Mouse (Mus musculus) adrenal gland, adult 2 months (tissue): ENCODE measurements at regions not wholly inside any gene's neighbourhood (a gene's known extent, or its start where the extent isn't known, plus 50 kb on each side); places are given as distances from the start of the nearest gene placed in this dataset.

Experiments
- DNase-seq: peaks from one replicate; pipeline ENCODE4 v3.0.0; 2021

- no peak for DNase-seq
These were observed 322.0 kb upstream of the Jarid2 start for GRCm38 (mm10) chr13:44407307-44407706.

DNA sequence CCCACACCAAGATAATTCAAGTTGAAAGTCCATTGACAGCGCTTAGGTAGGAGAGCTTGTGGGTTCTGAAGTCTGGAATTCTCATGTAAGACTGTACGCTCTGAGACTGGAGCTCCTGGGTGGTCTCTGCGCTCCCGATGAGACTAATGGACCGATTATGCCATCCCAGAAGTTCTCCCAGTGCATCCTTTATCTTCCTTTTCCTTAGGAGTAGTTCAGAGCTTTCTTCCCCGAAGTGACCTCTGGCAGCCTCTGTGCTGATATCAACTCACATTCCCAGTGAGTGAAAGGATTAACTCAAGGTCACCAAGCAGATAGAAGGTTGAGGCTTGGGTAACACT is 320.7 kb upstream of the Jarid2 start:
- no peak for DNase-seq

GRCm38 (mm10) chr13:44408960-44409719 is 320.1 kb upstream of the Jarid2 start:
- peak; percentile 63 for DNase-seq

DNA sequence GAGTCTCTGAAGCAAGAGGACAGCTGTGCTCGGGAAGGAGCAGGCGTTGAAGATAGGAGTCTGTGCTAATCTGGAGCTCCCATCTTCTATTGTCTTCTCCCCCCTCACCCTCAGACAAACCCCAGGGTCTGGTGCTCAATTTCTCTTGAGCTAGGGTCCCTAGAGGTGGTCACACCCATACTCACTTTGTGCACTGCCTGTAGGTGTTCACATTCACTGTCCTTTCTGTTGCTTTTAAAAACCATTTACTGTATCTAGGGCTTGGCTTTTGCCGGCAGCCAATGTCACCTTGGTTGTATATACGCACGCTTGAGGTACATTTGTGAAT is 319.6 kb upstream of the Jarid2 start:
- DNase-seq = no peak

- no peak for DNase-seq
These were observed 317.3 kb upstream of the Jarid2 start for GRCm38 (mm10) chr13:44411781-44412496.

DNA sequence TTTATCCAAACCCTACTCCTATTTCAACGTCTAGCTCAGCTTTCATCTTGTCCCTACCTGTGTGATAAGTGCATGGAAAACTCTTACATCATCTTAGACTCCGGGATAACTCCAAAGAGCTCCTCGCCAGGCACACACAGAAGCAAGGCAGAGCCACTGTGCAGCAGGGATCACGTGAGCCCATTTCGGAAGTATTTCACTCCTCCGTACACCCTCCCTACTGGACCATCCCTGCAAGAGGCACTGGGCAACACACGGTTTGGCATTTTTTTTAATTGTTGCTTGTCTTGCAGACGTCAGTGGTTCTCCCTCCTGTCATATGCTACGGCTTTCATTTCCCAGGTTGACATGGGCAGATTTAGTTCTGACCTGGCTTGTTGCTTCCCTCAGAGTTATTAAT is 316.0 kb upstream of the Jarid2 start:
- no peak for DNase-seq

GRCm38 (mm10) chr13:44415971-44416370 is 313.3 kb upstream of the Jarid2 start:
- peak; percentile 77 for DNase-seq

- no peak for DNase-seq
These were observed 312.3 kb upstream of the Jarid2 start for GRCm38 (mm10) chr13:44416986-44417385.

DNA sequence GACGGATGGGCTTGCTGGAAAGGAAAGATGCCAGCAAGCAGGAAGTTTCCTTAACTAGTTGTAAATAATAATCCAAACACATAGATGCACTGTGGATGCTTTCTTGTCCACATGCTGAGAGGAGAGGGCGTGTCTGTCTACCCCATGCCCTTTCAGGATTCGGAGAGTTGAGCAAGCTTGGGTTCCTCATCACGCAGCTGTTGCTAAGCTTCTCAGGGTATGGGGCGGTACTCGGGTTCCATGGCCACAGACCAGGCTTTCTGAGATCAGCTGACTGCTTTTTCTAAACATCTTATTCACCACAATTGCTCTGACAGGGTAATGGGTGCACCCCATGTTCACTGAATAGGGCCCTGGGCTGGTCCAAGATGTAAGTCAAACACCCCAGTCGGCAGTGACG is 310.2 kb upstream of the Jarid2 start:
- no peak for DNase-seq

- peak; percentile 62 for DNase-seq
These were observed 309.6 kb upstream of the Jarid2 start for GRCm38 (mm10) chr13:44419472-44420226.

DNA sequence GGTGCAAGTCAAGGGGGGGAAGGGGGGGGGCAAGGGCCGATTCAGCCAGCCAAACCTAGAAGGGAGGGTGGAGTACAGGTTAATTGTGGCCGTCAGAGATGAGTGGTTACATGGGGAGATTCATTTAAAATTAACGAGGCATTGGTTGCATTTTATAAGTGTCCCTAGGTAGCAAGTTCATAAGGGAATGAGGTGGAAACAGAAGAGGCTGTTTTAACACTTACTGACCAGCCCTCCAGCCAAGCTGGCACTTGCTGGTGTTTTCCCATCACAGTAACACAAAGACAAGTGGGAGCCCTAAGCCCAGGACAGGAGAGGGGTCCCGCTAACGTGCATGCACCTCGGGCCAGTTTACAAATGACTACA is 309.1 kb upstream of the Jarid2 start:
- no peak for DNase-seq

DNA sequence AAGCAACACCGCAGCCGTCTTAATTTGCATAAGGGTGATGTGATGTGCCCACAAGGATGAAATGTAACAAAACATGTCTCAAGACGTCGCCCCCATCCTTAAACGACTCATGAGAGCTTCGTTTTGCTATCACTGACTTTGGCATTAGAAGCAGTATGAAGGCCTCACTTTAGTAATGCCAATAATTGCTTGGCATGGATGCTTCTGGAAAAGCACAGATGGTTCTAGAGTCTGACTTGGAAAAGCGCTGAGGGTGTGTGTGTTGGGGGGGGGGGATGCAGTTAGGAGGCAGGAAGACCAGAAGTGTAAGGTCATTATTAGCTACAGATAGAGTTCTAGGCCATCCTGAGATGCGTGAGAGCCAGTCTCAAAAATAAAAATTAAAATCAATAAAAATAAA is 308.3 kb upstream of the Jarid2 start:
- no peak for DNase-seq

GRCm38 (mm10) chr13:44421426-44421825 is 307.8 kb upstream of the Jarid2 start:
- no peak for DNase-seq

DNA sequence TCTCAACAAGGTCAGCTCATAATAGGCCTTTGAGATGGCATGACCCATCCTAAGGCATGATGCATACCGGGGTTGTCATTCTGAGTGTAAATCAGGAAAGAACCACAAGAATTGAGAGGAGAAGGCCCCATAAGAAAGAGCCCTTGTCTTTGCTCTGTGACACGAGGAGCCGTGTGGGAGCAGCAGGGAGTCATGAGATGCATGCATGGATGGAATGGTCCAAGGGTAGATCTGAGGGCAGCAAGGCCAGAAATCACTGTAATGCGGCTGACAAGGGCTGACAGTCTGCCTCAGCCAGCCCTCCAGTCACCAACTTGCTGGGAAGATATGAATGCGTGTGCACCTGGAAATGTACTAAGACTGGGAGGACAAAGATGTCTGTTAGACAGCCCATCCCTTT is 307.4 kb upstream of the Jarid2 start:
- no peak for DNase-seq

DNA sequence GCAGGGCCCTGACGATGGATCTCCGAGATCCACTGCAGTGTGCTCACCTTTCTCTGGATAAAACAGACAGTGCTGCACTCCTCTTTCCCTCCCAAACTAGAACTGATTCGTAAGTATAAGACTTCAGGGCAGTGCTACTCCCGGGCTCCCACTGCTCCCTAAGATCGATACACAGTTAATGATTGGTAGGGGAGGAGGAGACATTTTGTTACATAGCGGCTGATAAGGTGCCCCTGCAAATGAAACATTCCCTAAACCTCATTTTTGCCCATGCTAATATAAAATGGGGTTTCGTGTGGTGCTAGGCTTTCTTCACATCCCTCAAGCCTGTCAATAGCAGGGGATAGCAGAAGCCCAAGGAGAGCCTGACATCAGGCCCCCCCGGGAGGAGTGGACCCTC is 298.8 kb upstream of the Jarid2 start:
- no peak for DNase-seq

DNA sequence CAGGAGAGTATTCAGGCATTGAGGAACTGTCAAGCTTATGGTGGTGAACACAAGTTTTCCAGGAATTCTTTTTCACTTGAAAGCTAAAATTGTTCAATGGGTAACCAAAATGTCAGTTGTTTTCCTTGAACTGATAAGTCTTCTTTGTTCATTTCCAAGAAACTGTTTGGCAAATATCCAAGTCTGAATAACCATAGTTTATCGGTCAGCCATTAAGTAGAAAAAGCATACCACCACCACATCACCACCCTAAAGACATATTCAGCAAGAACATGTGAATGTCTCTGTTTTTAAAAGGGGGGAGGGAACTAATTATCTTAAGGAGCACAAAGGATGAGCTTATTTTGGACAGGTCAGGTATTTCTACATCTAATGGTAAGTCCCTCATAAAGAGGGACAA is 291.6 kb upstream of the Jarid2 start:
- no peak for DNase-seq

DNA sequence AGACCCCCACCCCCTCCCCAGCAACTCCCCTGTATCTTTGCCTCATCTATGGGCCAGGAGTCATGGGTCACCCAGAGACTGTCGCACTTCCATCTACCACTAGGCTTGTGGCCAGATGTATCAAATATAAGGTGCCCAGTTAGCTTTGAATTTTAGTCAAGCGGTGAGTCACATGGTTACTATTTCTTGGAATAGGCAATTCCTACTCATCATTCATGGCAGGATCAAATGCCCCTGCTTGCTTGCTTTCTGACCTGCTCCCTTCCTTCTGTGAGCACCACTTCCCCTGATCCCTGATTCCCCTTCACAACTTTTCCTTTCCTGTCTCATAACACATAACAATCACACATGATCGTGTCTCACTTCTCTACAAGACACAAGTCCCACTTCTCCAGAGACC is 288.2 kb upstream of the Jarid2 start:
- peak; percentile 19 for DNase-seq

GRCm38 (mm10) chr13:44449216-44449830 is 280.0 kb upstream of the Jarid2 start:
- peak; percentile 76 for DNase-seq

DNA sequence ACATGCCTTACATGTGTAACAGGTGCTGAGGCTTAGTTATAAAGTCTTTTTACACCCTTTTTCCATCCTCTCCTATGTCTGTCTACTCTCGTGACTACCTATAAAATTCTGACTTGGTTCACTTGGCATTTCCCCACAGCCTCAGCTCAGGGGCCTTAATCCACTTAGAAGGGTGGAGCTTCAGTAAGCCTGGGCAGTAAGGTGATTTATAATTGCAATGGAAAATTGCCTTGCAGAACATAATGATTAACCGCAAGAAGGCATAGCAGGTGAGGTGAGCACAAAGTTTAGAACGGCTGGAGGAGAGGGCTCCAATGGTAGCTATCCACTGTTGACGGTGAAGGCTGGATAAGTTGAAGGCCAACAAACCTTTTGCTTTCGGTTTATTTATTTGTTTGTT is 278.1 kb upstream of the Jarid2 start:
- DNase-seq = no peak

GRCm38 (mm10) chr13:44453131-44453530 is 276.1 kb upstream of the Jarid2 start:
- DNase-seq = no peak

- DNase-seq = no peak
These were observed 275.1 kb upstream of the Jarid2 start for GRCm38 (mm10) chr13:44454136-44454535.

GRCm38 (mm10) chr13:44455193-44455592 is 274.1 kb upstream of the Jarid2 start:
- no peak for DNase-seq

DNA sequence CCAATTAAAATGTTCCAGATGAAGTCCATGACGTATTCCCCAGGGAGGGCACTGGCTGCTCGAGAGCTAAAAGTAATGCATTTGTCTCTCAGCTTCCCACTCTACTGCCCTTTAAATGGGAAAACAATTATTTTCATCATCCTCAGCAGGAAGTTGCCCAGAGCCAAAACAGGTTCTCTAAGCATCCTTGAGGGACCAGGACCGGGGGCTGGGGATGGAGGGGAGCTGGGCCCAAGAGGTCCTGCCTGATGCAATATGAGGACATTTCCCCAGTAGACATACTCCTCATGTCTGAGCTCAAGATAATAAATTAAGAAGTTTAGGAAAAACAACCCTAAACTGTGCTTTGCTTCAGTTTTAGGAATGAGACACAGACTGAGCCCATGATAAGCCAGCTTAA is 270.5 kb upstream of the Jarid2 start:
- no peak for DNase-seq
